Mouse (Mus musculus): ENCODE measurements at regions not wholly inside any gene's neighbourhood (a gene's known extent, or its start where the extent isn't known, plus 50 kb on each side); places are given as distances from the start of the nearest gene placed in this dataset.

- Histone ChIP-seq H3K27ac (replicated peaks) (peak overlapping the region; percentile 93), H3K36me3 (replicated peaks) (no peaks in the 10 kb centered on the region), H3K4me3 (peak overlapping the region; percentile 41), H3K9me3 (0 out of 2 replicates have a peak, but pooled peaks cover 3% of the 10 kb centered on the region), H3K27me3 (replicated peaks; ENCODE audit: low read depth, poor library complexity, severe bottlenecking) (no peaks in the 10 kb centered on the region), H3K4me1 (peaks cover 19% of the 10 kb centered on the region)
- peak; percentile 85 for DNase-seq (ENCODE audit: low spot score)
- 3% methylated on average over 15 of the region's 15 CpGs for WGBS
Measured at GRCm38 (mm10) chr2:30743976-30744620, 59.4 kb downstream of the 1700001O22Rik start.

DNA sequence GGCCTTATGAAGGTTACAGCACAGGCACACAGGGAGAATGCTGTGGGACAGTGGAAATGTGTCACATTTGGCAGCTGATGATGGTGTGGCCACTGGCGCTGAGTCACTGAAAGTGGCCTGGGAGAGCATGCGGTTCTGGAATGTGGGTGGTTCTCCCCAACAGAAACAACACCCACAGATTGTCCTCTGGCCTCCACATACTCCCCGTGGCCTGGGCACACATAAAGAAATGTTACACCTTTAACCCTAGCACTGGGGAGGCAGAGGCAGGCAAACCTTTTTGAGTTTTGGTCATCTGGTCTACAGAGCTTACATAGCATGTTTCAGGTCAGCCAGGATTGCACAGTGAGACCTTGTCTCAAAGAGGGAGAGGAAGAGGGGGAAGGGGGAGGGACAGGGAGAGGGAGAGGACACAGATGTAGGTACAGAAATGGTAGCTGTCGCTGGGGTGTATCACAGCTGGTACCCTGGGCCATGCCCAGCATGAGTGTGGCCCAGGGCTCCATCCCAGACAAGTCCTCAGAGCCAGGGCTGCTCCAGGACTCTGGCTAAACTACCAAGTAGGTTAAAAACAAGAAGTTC, 60.1 kb downstream of the 1700001O22Rik start:
- WGBS: 33% methylated on average over 4 of the region's 4 CpGs
- peak overlapping the region; percentile 41; the same call in 1 of the 2 replicates for H3K4me3 ChIP-seq
- no peaks in the 10 kb centered on the region for H3K27me3 ChIP-seq (replicated peaks; ENCODE audit: low read depth, poor library complexity, severe bottlenecking)
- H3K9me3 ChIP-seq: 0 out of 2 replicates have a peak, but pooled peaks cover 3% of the 10 kb centered on the region
- H3K27ac ChIP-seq (replicated peaks): peak overlapping the region; percentile 93
- H3K4me1 ChIP-seq: peaks cover 19% of the 10 kb centered on the region
- no peak for DNase-seq (ENCODE audit: low spot score)
- no peaks in the 10 kb centered on the region for H3K36me3 ChIP-seq (replicated peaks)

GRCm38 (mm10) chr2:30741450-30741849, 62.0 kb downstream of the 1700001O22Rik start:
- no peaks in the 10 kb centered on the region for H3K36me3 ChIP-seq (replicated peaks)
- H3K4me1 ChIP-seq: peaks cover 23% of the 10 kb centered on the region
- H3K4me3 ChIP-seq: no peak overlapping the region
- H3K27me3 ChIP-seq (replicated peaks; ENCODE audit: low read depth, poor library complexity, severe bottlenecking): no peaks in the 10 kb centered on the region
- no peak overlapping the region for H3K27ac ChIP-seq (replicated peaks)
- DNase-seq (ENCODE audit: low spot score): no peak
- 87% methylated on average over 2 of the region's 2 CpGs for WGBS
- 0 out of 2 replicates have a peak, but pooled peaks cover 3% of the 10 kb centered on the region for H3K9me3 ChIP-seq

DNA sequence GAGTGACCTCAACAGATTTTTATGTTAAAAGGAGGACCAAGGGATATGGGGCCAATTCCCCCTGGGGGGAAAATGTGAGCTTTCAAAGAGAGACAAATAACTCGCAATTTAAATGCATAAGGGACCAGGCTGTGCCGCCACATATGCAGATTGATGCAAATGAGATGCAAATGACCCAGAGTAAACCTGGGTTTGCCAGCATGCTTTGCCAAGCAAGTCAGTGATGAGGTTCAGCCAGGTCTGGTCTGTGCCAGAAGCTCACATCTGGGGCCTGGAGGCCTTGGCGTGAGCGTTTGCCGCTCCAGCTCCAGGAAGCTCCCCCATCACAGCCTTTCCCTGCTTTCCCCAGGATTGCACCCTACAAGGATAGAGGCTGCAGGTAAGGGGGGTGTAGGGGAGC, 65.7 kb downstream of the 1700001O22Rik start:
- no peak overlapping the region for H3K27ac ChIP-seq (replicated peaks)
- peaks cover 20% of the 10 kb centered on the region for H3K4me1 ChIP-seq
- no peaks in the 10 kb centered on the region for H3K9me3 ChIP-seq
- H3K27me3 ChIP-seq (replicated peaks; ENCODE audit: low read depth, poor library complexity, severe bottlenecking): no peaks in the 10 kb centered on the region
- no peak overlapping the region for H3K4me3 ChIP-seq
- 68% methylated on average over 5 of the region's 5 CpGs for WGBS
- DNase-seq (ENCODE audit: low spot score): no peak
- no peaks in the 10 kb centered on the region for H3K36me3 ChIP-seq (replicated peaks)

DNA sequence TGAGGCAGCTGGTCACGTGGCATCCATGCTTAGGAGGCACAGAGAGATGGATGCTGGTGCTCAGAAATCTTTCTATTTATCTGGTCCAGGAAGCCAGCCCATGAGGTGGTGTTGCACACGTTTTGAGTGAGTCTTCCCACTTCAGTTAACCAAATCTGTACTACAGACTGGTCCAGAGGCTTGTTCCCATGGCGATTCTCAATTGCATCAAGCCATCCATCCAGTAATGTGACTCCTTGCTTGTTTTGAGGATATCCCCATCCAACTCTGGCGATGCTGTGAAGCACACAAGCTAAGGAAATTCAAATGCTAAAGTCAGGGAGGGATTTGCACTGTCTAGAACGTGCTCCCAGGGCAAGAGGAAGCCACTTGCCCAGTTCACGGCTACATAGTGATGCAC, 66.8 kb downstream of the 1700001O22Rik start:
- Histone ChIP-seq H3K4me3 (no peak overlapping the region), H3K27ac (replicated peaks) (0 out of 2 replicates have a peak overlapping the region, but pooled peaks have one; percentile 19)
- 64% methylated on average over 6 of the region's 6 CpGs for WGBS

GRCm38 (mm10) chr2:30736236-30736635, 67.2 kb downstream of the 1700001O22Rik start:
- H3K27me3 ChIP-seq (replicated peaks; ENCODE audit: low read depth, poor library complexity, severe bottlenecking): no peaks in the 10 kb centered on the region
- H3K36me3 ChIP-seq (replicated peaks): no peaks in the 10 kb centered on the region
- H3K27ac ChIP-seq (replicated peaks): 0 out of 2 replicates have a peak overlapping the region, but pooled peaks have one; percentile 19
- no peaks in the 10 kb centered on the region for H3K9me3 ChIP-seq
- DNase-seq (ENCODE audit: low spot score): no peak
- H3K4me1 ChIP-seq: peaks cover 20% of the 10 kb centered on the region
- no peak overlapping the region for H3K4me3 ChIP-seq
- 56% methylated on average over 2 of the region's 2 CpGs for WGBS

More for the DNA sequence above, 66.8 kb downstream of the 1700001O22Rik start:
- Histone ChIP-seq H3K9me3 (no peaks in the 10 kb centered on the region), H3K4me1 (peaks cover 20% of the 10 kb centered on the region), H3K27me3 (replicated peaks; ENCODE audit: low read depth, poor library complexity, severe bottlenecking) (no peaks in the 10 kb centered on the region), H3K36me3 (replicated peaks) (no peaks in the 10 kb centered on the region)
- no peak for DNase-seq (ENCODE audit: low spot score)

DNA sequence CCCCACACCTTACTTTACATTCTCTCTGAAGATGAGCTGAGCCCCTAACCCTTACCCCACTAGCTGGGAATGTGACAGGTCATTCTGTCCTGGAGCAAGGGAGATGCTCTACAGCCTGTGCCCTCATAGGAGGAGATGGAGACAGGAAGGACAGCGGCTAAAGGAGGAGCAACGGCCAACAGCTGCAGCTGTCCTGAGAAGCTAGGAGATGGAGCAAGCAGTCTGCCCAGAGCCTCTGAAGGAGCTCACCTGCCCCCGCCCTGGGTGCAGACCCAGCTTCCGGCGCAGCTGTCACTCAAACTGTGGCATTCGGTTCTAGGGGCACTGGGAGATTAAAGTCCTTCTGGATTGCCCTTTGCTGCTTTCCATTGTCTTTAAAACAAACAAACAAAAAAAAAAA, 69.6 kb downstream of the 1700001O22Rik start:
- DNase-seq (ENCODE audit: low spot score): peak; percentile 53
- H3K4me3 ChIP-seq: no peak overlapping the region
- no peaks in the 10 kb centered on the region for H3K27me3 ChIP-seq (replicated peaks; ENCODE audit: low read depth, poor library complexity, severe bottlenecking)
- 24% methylated on average over 6 of the region's 6 CpGs for WGBS
- H3K27ac ChIP-seq (replicated peaks): peak overlapping the region; percentile 78
- H3K36me3 ChIP-seq (replicated peaks): no peaks in the 10 kb centered on the region
- peaks cover 20% of the 10 kb centered on the region for H3K4me1 ChIP-seq
- no peaks in the 10 kb centered on the region for H3K9me3 ChIP-seq

DNA sequence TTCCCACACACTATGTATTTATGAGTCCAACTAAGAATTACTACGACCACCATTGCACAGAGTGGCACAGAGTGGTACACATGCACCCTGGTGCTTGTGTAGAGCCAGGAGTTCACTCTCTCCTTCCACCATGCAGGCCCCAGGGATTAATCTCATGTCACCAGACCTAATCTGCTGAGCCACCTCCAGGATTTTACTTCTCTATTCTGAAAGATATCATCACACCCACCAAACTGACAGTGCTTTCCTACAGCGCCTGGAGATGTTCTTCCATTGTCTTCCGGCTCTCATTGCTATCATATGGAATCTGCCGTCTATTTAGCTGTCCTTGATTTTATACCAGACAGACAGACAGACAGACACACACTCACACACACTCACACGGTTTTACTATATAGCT, 71.6 kb downstream of the 1700001O22Rik start:
- DNase-seq (ENCODE audit: low spot score): no peak
- Histone ChIP-seq H3K4me3 (no peak overlapping the region), H3K36me3 (replicated peaks) (no peaks in the 10 kb centered on the region), H3K9me3 (no peaks in the 10 kb centered on the region), H3K4me1 (peaks cover 20% of the 10 kb centered on the region), H3K27me3 (replicated peaks; ENCODE audit: low read depth, poor library complexity, severe bottlenecking) (no peaks in the 10 kb centered on the region), H3K27ac (replicated peaks) (no peak overlapping the region)
- WGBS: 94% methylated on average over 5 of the region's 5 CpGs

- Histone ChIP-seq H3K4me3 (no peak overlapping the region), H3K4me1 (peaks cover 38% of the 10 kb centered on the region), H3K36me3 (replicated peaks) (no peaks in the 10 kb centered on the region), H3K27me3 (replicated peaks; ENCODE audit: low read depth, poor library complexity, severe bottlenecking) (no peaks in the 10 kb centered on the region; the same call in 1 of the 2 replicates), H3K9me3 (no peaks in the 10 kb centered on the region), H3K27ac (replicated peaks) (no peak overlapping the region)
- 86% methylated on average over 6 of the region's 6 CpGs for WGBS
- DNase-seq (ENCODE audit: low spot score): no peak
Measured at GRCm38 (mm10) chr2:30727948-30728347, 75.5 kb downstream of the 1700001O22Rik start.

GRCm38 (mm10) chr2:30725601-30726489, 77.6 kb downstream of the 1700001O22Rik start:
- DNase-seq (ENCODE audit: low spot score): peak; percentile 85
- Histone ChIP-seq H3K27ac (replicated peaks) (peak overlapping the region; percentile 99), H3K27me3 (replicated peaks; ENCODE audit: low read depth, poor library complexity, severe bottlenecking) (no peaks in the 10 kb centered on the region; the same call in 1 of the 2 replicates), H3K4me3 (peak overlapping the region; percentile 48), H3K36me3 (replicated peaks) (no peaks in the 10 kb centered on the region), H3K4me1 (peaks cover 59% of the 10 kb centered on the region), H3K9me3 (no peaks in the 10 kb centered on the region)
- WGBS: 16% methylated on average over 38 of the region's 38 CpGs

GRCm38 (mm10) chr2:30725186-30725585, 78.3 kb downstream of the 1700001O22Rik start:
- no peaks in the 10 kb centered on the region for H3K9me3 ChIP-seq
- peak overlapping the region; percentile 99 for H3K27ac ChIP-seq (replicated peaks)
- H3K27me3 ChIP-seq (replicated peaks; ENCODE audit: low read depth, poor library complexity, severe bottlenecking): no peaks in the 10 kb centered on the region; the same call in 1 of the 2 replicates
- H3K4me1 ChIP-seq: peaks cover 66% of the 10 kb centered on the region
- no peak for DNase-seq (ENCODE audit: low spot score)
- WGBS: 30% methylated on average over 10 of the region's 10 CpGs
- H3K4me3 ChIP-seq: peak overlapping the region; percentile 48
- no peaks in the 10 kb centered on the region for H3K36me3 ChIP-seq (replicated peaks)

GRCm38 (mm10) chr2:30724521-30724920, 78.9 kb downstream of the 1700001O22Rik start:
- DNase-seq (ENCODE audit: low spot score): no peak
- Histone ChIP-seq H3K9me3 (no peaks in the 10 kb centered on the region), H3K27me3 (replicated peaks; ENCODE audit: low read depth, poor library complexity, severe bottlenecking) (no peaks in the 10 kb centered on the region; the same call in 1 of the 2 replicates), H3K27ac (replicated peaks) (peak overlapping the region; percentile 99), H3K4me1 (peaks cover 73% of the 10 kb centered on the region), H3K4me3 (no peak overlapping the region), H3K36me3 (replicated peaks) (no peaks in the 10 kb centered on the region)
